Mouse (Mus musculus) lung, embryonic 16.5 days (tissue): ENCODE data around the gene Klhl18. TPM values are rescaled to one million over a fixed set of nuclear protein-coding genes. Genes with fewer than 3 reads are reported as not detected.

Source experiments
- ATAC-seq: fragments of 200-750 bp; cut with Nextera tagmentation; 2 replicates; pipeline ENCODE4 v1.8.0; 2017; ENCODE audit warnings: low read depth, mild to moderate bottlenecking, moderate library complexity
- H3K27ac ChIP-seq: fragments of 300-500 bp; sonication (generic); 2 replicates; pipeline ENCODE4 v1.5.1; 2014; ENCODE audit warnings: mild to moderate bottlenecking, control low read depth, low read length
- H3K27me3 ChIP-seq: fragments of 300-500 bp; sonication (generic); 2 replicates; pipeline ENCODE4 v1.6.1; 2014; ENCODE audit warnings: low read depth, low read length, mixed read lengths; ENCODE audit not compliant: control insufficient read depth, insufficient read depth
- H3K36me3 ChIP-seq: fragments of 300-500 bp; sonication (generic); 2 replicates; pipeline ENCODE4 v1.6.1; 2014; ENCODE audit warnings: low read length; ENCODE audit not compliant: control insufficient read depth, insufficient read depth
- H3K4me1 ChIP-seq: fragments of 300-500 bp; sonication (generic); replicated peaks from 2 replicates; pipeline ENCODE4 v1.6.1; 2014; ENCODE audit warnings: low read length, mixed read lengths; ENCODE audit not compliant: control insufficient read depth, insufficient read depth
- H3K4me2 ChIP-seq: fragments of 300-500 bp; sonication (generic); 2 replicates; pipeline ENCODE4 v1.6.1; 2014; ENCODE audit warnings: low read depth, low read length, control low read depth
- H3K4me3 ChIP-seq: fragments of 300-500 bp; sonication (generic); 2 replicates; pipeline ENCODE4 v1.5.1; 2014; ENCODE audit warnings: mild to moderate bottlenecking, low read length, control low read depth
- H3K9ac ChIP-seq: fragments of 300-500 bp; sonication (generic); 2 replicates; pipeline ENCODE4 v1.6.1; 2014; ENCODE audit warnings: low read length, control low read depth
- H3K9me3 ChIP-seq: fragments of 300-500 bp; sonication (generic); 2 replicates; pipeline ENCODE4 v1.6.1; 2016; ENCODE audit warnings: low read length; ENCODE audit not compliant: control insufficient read depth
- WGBS: fragments of 180-500 bp; shearing (Covaris S2); extraction: QIAGEN DNeasy Blood & Tissue Kit; methylation state at CpG from one replicate; pipeline ENCODE4 v1.1.7; 2014; 5-methylcytosine and 5-hydroxymethylcytosine counted together
- polyA plus RNA-seq: library from polyadenylated mRNA; unstranded; fragments of >200 nt; fragmentation: Nextera tagmentation; extraction: Ambion mirVana; gene quantifications from 2 replicates; pipeline ENCODE4 v1.2.1, GENCODE M21; 2015

Klhl18 gene
- polyA plus RNA-seq, 1 experiment from 2014 or later: 10.8 TPM

- H3K9ac ChIP-seq: no peak overlapping the region
- ATAC-seq: no peak
- H3K4me1 ChIP-seq: no peaks in the 10 kb centered on the region
- 93% methylated on average over 11 of the region's 11 CpGs for whole genome bisulfite sequencing
- H3K9me3 ChIP-seq: no peaks in the 10 kb centered on the region
- H3K4me3 ChIP-seq: no peak overlapping the region
- H3K36me3 ChIP-seq: no peaks in the 10 kb centered on the region; the same call in none of the 2 replicates
- H3K4me2 ChIP-seq: no peak overlapping the region
- H3K27me3 ChIP-seq: no peaks in the 10 kb centered on the region
- H3K27ac ChIP-seq: no peak overlapping the region
Observed at GRCm38 (mm10) chr9:110436041-110436440, 40.5 kb downstream of the Klhl18 start.

GRCm38 (mm10) chr9:110433045-110433444 lies 43.4 kb downstream of the Klhl18 start:
- H3K9ac ChIP-seq: no peak overlapping the region
- no peak for ATAC-seq
- H3K27ac ChIP-seq: no peak overlapping the region
- H3K9me3 ChIP-seq: no peaks in the 10 kb centered on the region
- H3K4me2 ChIP-seq: no peak overlapping the region
- no peaks in the 10 kb centered on the region for H3K4me1 ChIP-seq
- no peak overlapping the region for H3K4me3 ChIP-seq
- H3K36me3 ChIP-seq: peaks cover 5% of the 10 kb centered on the region
- no peaks in the 10 kb centered on the region for H3K27me3 ChIP-seq
- 95% methylated on average over 2 of the region's 2 CpGs for WGBS

GRCm38 (mm10) chr9:110431241-110431640 lies 45.3 kb downstream of the Klhl18 start:
- Histone ChIP-seq H3K4me1 (no peaks in the 10 kb centered on the region), H3K27me3 (no peaks in the 10 kb centered on the region), H3K4me2 (no peak overlapping the region), H3K36me3 (peaks cover 9% of the 10 kb centered on the region), H3K4me3 (no peak overlapping the region), H3K9me3 (no peaks in the 10 kb centered on the region), H3K9ac (no peak overlapping the region), H3K27ac (no peak overlapping the region)
- 77% methylated on average over 8 of the region's 8 CpGs for WGBS
- ATAC-seq: no peak

- no peaks in the 10 kb centered on the region for H3K36me3 ChIP-seq
- no peaks in the 10 kb centered on the region for H3K27me3 ChIP-seq
- no peak within 1 kb of the TSS for H3K4me3 ChIP-seq
- no peaks in the 10 kb centered on the region for H3K4me1 ChIP-seq
- H3K9ac ChIP-seq: no peak within 1 kb of the TSS
- H3K27ac ChIP-seq: no peak within 1 kb of the TSS
- no peak within 1 kb of the TSS for H3K4me2 ChIP-seq
- no peak for ATAC-seq
- WGBS: 82% methylated on average over 12 of the region's 12 CpGs
- no peaks in the 10 kb centered on the region for H3K9me3 ChIP-seq
Observed at GRCm38 (mm10) chr9:110419511-110420112, 56.9 kb downstream of the Klhl18 start, which contains the start of gene Ngp. TSS of gene Ngp (plus strand) at chr9:110419747.

GRCm38 (mm10) chr9:110413785-110414184 lies 62.7 kb downstream of the Klhl18 start:
- 42% methylated on average over 9 of the region's 9 CpGs for WGBS
- Histone ChIP-seq H3K4me1 (peaks cover 11% of the 10 kb centered on the region), H3K27ac (no peak overlapping the region), H3K27me3 (no peaks in the 10 kb centered on the region), H3K36me3 (no peaks in the 10 kb centered on the region), H3K9me3 (no peaks in the 10 kb centered on the region), H3K4me3 (no peak overlapping the region), H3K9ac (no peak overlapping the region), H3K4me2 (no peak overlapping the region)
- ATAC-seq: peak; percentile 73

- H3K9ac ChIP-seq: peak overlapping the region; percentile 31; the same call in 1 of the 2 replicates
- no peak for ATAC-seq
- H3K4me3 ChIP-seq: no peak overlapping the region
- no peaks in the 10 kb centered on the region for H3K27me3 ChIP-seq
- H3K36me3 ChIP-seq: no peaks in the 10 kb centered on the region
- peaks cover 14% of the 10 kb centered on the region for H3K4me1 ChIP-seq
- no peaks in the 10 kb centered on the region for H3K9me3 ChIP-seq
- no peak overlapping the region for H3K27ac ChIP-seq
- 53% methylated on average over 7 of the region's 7 CpGs for whole genome bisulfite sequencing
- H3K4me2 ChIP-seq: no peak overlapping the region
Observed at GRCm38 (mm10) chr9:110412926-110413325, 63.6 kb downstream of the Klhl18 start.

GRCm38 (mm10) chr9:110410908-110411887 lies 65.3 kb downstream of the Klhl18 start:
- Histone ChIP-seq H3K9ac (no peak overlapping the region), H3K4me2 (no peak overlapping the region), H3K27me3 (no peaks in the 10 kb centered on the region), H3K9me3 (no peaks in the 10 kb centered on the region), H3K36me3 (no peaks in the 10 kb centered on the region), H3K4me3 (no peak overlapping the region), H3K4me1 (peaks cover 21% of the 10 kb centered on the region), H3K27ac (no peak overlapping the region)
- 30% methylated on average over 6 of the region's 6 CpGs for WGBS
- ATAC-seq: peak; percentile 18; the same call in 1 of the 2 replicates

- Histone ChIP-seq H3K36me3 (no peaks in the 10 kb centered on the region), H3K27me3 (no peaks in the 10 kb centered on the region), H3K27ac (peak within 1 kb of the TSS; percentile 88), H3K4me1 (peaks cover 18% of the 10 kb centered on the region), H3K9me3 (no peaks in the 10 kb centered on the region), H3K9ac (peak within 1 kb of the TSS; percentile 96), H3K4me3 (peak within 1 kb of the TSS; percentile 98), H3K4me2 (peak within 1 kb of the TSS; percentile 96)
- WGBS: under 1% methylated on average over 39 of the region's 39 CpGs
- peak; percentile 96 for ATAC-seq
Observed at GRCm38 (mm10) chr9:110408099-110408773, 68.3 kb downstream of the Klhl18 start, which contains the start of gene Ptpn23. TSS of gene Ptpn23 (minus strand) at chr9:110408213.
